Mouse (Mus musculus): Measurements from ENCODE around the gene Lypd5. TPM values are rescaled to one million over a fixed set of nuclear protein-coding genes. Genes with fewer than 3 reads are reported as not detected.

Lypd5 gene
- total and polyA plus RNA-seq, 2 experiments from 2014 or later: not detected

DNA sequence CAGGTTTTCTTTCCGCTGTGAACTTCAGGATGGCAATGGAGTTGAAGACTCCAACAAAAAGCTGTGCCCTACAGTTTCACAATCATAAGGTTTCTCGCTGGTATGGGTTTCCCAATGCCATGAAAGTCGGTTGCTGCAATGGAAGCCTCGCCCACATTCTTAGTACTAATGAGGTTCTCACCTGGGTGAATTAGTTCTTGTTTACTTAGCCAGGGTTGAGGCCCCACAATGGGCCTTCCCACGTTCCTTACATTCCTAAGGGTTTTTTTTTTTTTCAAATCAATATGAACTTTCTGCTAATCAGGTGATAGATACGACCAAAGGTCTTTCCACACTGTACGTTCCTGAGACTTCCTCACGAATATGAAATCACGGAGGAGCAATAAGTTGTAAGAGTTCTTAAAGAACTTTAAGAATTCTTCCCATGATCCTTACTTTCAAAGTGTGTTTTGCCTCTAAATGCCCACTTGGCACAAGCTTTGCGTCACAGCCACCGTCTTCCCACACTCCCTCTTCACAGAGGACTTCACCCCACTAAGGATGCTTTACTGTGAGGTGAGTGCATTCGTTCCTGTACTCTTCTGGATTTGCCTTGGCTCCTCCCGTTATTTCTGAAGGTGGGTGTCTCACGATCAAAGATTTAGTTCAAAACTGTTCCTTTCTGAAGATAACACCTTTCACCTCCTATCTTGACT lies 21.6 kb upstream of the Lypd5 start:
- no peak overlapping the region for H3K4me2 ChIP-seq (ENCODE audit: low read depth, low read length)
- H3K9me3 ChIP-seq (replicated peaks; ENCODE audit: control insufficient read depth, low read length): peaks cover 10% of the 10 kb centered on the region; the same call in 1 of the 2 replicates
- TF ChIP-seq CTCF (IDR thresholded peaks at IDR 0.05; ENCODE audit: low read depth) (no peak), EP300 (IDR thresholded peaks at IDR 0.05; ENCODE audit: low read depth) (no peak)
- no peak overlapping the region for H3K27ac ChIP-seq (ENCODE audit: low read depth)
- H3K4me3 ChIP-seq (ENCODE audit: low read depth, low read length): no peak overlapping the region
- ATAC-seq (ENCODE audit: insufficient read depth, low read depth) (no peak), DNase-seq (ENCODE audit: low spot score) (no peak)
- no peaks in the 10 kb centered on the region for H3K36me3 ChIP-seq (replicated peaks; ENCODE audit: control insufficient read depth, insufficient read depth, low read length)
- 75% methylated on average over 14 of the region's 14 CpGs for WGBS
- H3K9ac ChIP-seq (replicated peaks; ENCODE audit: low read depth, low read length): no peak overlapping the region
- no peaks in the 10 kb centered on the region for H3K4me1 ChIP-seq (ENCODE audit: control insufficient read depth, insufficient read depth)
- H3K27me3 ChIP-seq (ENCODE audit: control insufficient read depth, insufficient read depth, low read length): peaks cover 5% of the 10 kb centered on the region; the same call in 1 of the 2 replicates

GRCm38 (mm10) chr7:24333304-24333986 lies 15.6 kb upstream of the Lypd5 start, which contains the start of gene Tescl:
Gene Tescl, minus strand, starts transcription at chr7:24333936.
- Histone ChIP-seq H3K9me3 (replicated peaks; ENCODE audit: control insufficient read depth, low read length) (no peaks in the 10 kb centered on the region), H3K36me3 (replicated peaks; ENCODE audit: control insufficient read depth, insufficient read depth, low read length) (no peaks in the 10 kb centered on the region), H3K4me2 (ENCODE audit: low read depth, low read length) (peak within 1 kb of the TSS; percentile 28; the same call in 1 of the 2 replicates), H3K4me3 (ENCODE audit: low read depth, low read length) (peak within 1 kb of the TSS; percentile 18; the same call in 1 of the 2 replicates), H3K27me3 (ENCODE audit: control insufficient read depth, insufficient read depth, low read length) (peaks cover 20% of the 10 kb centered on the region), H3K9ac (replicated peaks; ENCODE audit: low read depth, low read length) (no peak within 1 kb of the TSS), H3K4me1 (ENCODE audit: control insufficient read depth, insufficient read depth) (no peaks in the 10 kb centered on the region), H3K27ac (ENCODE audit: low read depth) (no peak within 1 kb of the TSS)
- WGBS: 32% methylated on average over 49 of the region's 49 CpGs
- ATAC-seq (ENCODE audit: insufficient read depth, low read depth) (no peak), DNase-seq (ENCODE audit: low spot score) (no peak)
- TF ChIP-seq CTCF (IDR thresholded peaks at IDR 0.05; ENCODE audit: low read depth) (no peak), EP300 (IDR thresholded peaks at IDR 0.05; ENCODE audit: low read depth) (no peak)

- no peaks in the 10 kb centered on the region for H3K4me1 ChIP-seq (ENCODE audit: control insufficient read depth, insufficient read depth)
- peaks cover 20% of the 10 kb centered on the region for H3K27me3 ChIP-seq (ENCODE audit: control insufficient read depth, insufficient read depth, low read length)
- no peak overlapping the region for H3K27ac ChIP-seq (ENCODE audit: low read depth)
- no peak overlapping the region for H3K4me3 ChIP-seq (ENCODE audit: low read depth, low read length)
- 9% methylated on average over 5 of the region's 5 CpGs for WGBS
- no peaks in the 10 kb centered on the region for H3K9me3 ChIP-seq (replicated peaks; ENCODE audit: control insufficient read depth, low read length)
- TF ChIP-seq CTCF (IDR thresholded peaks at IDR 0.05; ENCODE audit: low read depth) (peak; percentile 67), EP300 (IDR thresholded peaks at IDR 0.05; ENCODE audit: low read depth) (no peak)
- no peak overlapping the region for H3K9ac ChIP-seq (replicated peaks; ENCODE audit: low read depth, low read length)
- no peak for ATAC-seq (ENCODE audit: insufficient read depth, low read depth)
- DNase-seq (ENCODE audit: low spot score): peak; percentile 20
- H3K4me2 ChIP-seq (ENCODE audit: low read depth, low read length): no peak overlapping the region
- no peaks in the 10 kb centered on the region for H3K36me3 ChIP-seq (replicated peaks; ENCODE audit: control insufficient read depth, insufficient read depth, low read length)
Measured at GRCm38 (mm10) chr7:24335699-24336309, 13.2 kb upstream of the Lypd5 start.

DNA sequence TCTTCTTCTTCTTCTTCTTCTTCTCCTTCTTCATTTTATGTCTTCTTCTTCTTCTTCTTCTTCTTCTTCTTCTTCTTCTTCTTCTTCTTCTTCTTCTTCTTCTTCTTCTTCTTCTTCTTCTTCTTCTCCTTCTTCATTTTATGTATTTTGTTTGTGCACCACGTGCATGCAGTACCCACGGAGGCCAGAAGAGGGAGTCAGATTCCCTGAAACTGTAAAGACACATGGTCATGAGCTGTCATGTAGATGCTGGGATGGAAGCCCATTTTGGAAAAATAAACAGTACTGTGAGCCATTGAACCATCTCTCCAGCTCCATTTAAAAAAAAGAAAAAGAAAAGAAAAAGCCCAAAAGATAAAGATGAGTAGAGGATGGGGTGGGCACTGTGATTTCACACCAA lies 10.8 kb upstream of the Lypd5 start:
- TF ChIP-seq EP300 (IDR thresholded peaks at IDR 0.05; ENCODE audit: low read depth) (no peak), CTCF (IDR thresholded peaks at IDR 0.05; ENCODE audit: low read depth) (no peak)
- WGBS: 33% methylated on average over 2 of the region's 2 CpGs

GRCm38 (mm10) chr7:24343701-24344272 lies 5.2 kb upstream of the Lypd5 start:
- TF ChIP-seq EP300 (IDR thresholded peaks at IDR 0.05; ENCODE audit: low read depth) (no peak), CTCF (IDR thresholded peaks at IDR 0.05; ENCODE audit: low read depth) (no peak)
- DNase-seq (ENCODE audit: low spot score): no peak
- no peaks in the 10 kb centered on the region for H3K36me3 ChIP-seq (replicated peaks; ENCODE audit: control insufficient read depth, insufficient read depth, low read length)
- no peak overlapping the region for H3K9ac ChIP-seq (replicated peaks; ENCODE audit: low read depth, low read length)
- no peak overlapping the region for H3K4me3 ChIP-seq (ENCODE audit: low read depth, low read length)
- WGBS: 74% methylated on average over 7 of the region's 7 CpGs
- ATAC-seq (ENCODE audit: insufficient read depth, low read depth): no peak
- no peak overlapping the region for H3K4me2 ChIP-seq (ENCODE audit: low read depth, low read length)
- no peak overlapping the region for H3K27ac ChIP-seq (ENCODE audit: low read depth)
- H3K27me3 ChIP-seq (ENCODE audit: control insufficient read depth, insufficient read depth, low read length): no peaks in the 10 kb centered on the region
- H3K9me3 ChIP-seq (replicated peaks; ENCODE audit: control insufficient read depth, low read length): no peaks in the 10 kb centered on the region
- H3K4me1 ChIP-seq (ENCODE audit: control insufficient read depth, insufficient read depth): no peaks in the 10 kb centered on the region

More for the DNA sequence above, 10.8 kb upstream of the Lypd5 start:
- H3K9ac ChIP-seq (replicated peaks; ENCODE audit: low read depth, low read length): no peak overlapping the region
- peaks cover 18% of the 10 kb centered on the region for H3K27me3 ChIP-seq (ENCODE audit: control insufficient read depth, insufficient read depth, low read length)
- ATAC-seq (ENCODE audit: insufficient read depth, low read depth) (no peak), DNase-seq (ENCODE audit: low spot score) (no peak)
- no peaks in the 10 kb centered on the region for H3K4me1 ChIP-seq (ENCODE audit: control insufficient read depth, insufficient read depth)
- no peak overlapping the region for H3K27ac ChIP-seq (ENCODE audit: low read depth)
- H3K4me2 ChIP-seq (ENCODE audit: low read depth, low read length): no peak overlapping the region
- H3K36me3 ChIP-seq (replicated peaks; ENCODE audit: control insufficient read depth, insufficient read depth, low read length): no peaks in the 10 kb centered on the region
- H3K4me3 ChIP-seq (ENCODE audit: low read depth, low read length): no peak overlapping the region
- no peaks in the 10 kb centered on the region for H3K9me3 ChIP-seq (replicated peaks; ENCODE audit: control insufficient read depth, low read length)
